15 mouse cellular contexts compared by ENCODE assay signal in genomic region chr4:33478011-33478785, GRCm38 (mm10).
"Had no signal": no experiment of that assay in that cellular context is flagged by ENCODE, and none has a peak within 500 bp of the region (broad histone marks: within the 10 kb centered on the region; RNA-seq: fewer than 3 reads in every experiment).

No protein-coding gene starts in this region.

- H3K36me3 ChIP-seq: lung, embryonic 15.5 days; midbrain, embryonic 12.5 days had no signal

- H3K9me3 ChIP-seq: lung, embryonic 15.5 days; midbrain, embryonic 12.5 days; neural tube, embryonic 12.5 days had no signal

- H3K4me3 ChIP-seq: lung, embryonic 15.5 days; midbrain, embryonic 12.5 days; neural tube, embryonic 12.5 days had no signal

- ATAC-seq: lung, postnatal 0 days had no signal

- H3K4me1 ChIP-seq: lung, embryonic 15.5 days; midbrain, embryonic 12.5 days; neural tube, embryonic 12.5 days had no signal

- H3K27me3 ChIP-seq: lung, embryonic 15.5 days; midbrain, embryonic 12.5 days; neural tube, embryonic 12.5 days had no signal

- DNase-seq: lung, adult 2 months; lung, postnatal 14 days; lung, postnatal 36 days; midbrain, embryonic 14.5 days; right cerebral cortex, postnatal 14 days; thymus, adult 18-20 months; thymus, postnatal 14 days; thymus, postnatal 36 days had no signal

- H3K9ac ChIP-seq: liver, embryonic 14.5 days; lung, embryonic 15.5 days; midbrain, embryonic 12.5 days; neural tube, embryonic 12.5 days had no signal

- H3K4me2 ChIP-seq: liver, embryonic 11.5 days; lung, embryonic 15.5 days; midbrain, embryonic 12.5 days; neural tube, embryonic 12.5 days had no signal

- H3K27ac ChIP-seq: liver, embryonic 14.5 days; lung, embryonic 15.5 days; macrophage; midbrain, embryonic 12.5 days; neural tube, embryonic 12.5 days had no signal
